Mouse (Mus musculus): ENCODE data around the gene Ano6.

Gene Ano6

GRCm38 (mm10) chr15:95895699-95896098 is 105.1 kb downstream of the Ano6 start:
- DNase-seq = no peak

- no peak for DNase-seq
Observed at GRCm38 (mm10) chr15:95897653-95898052, 107.0 kb downstream of the Ano6 start.

- DNase-seq = no peak
Observed at GRCm38 (mm10) chr15:95898438-95898837, 107.8 kb downstream of the Ano6 start.

GRCm38 (mm10) chr15:95902396-95902795 is 111.8 kb downstream of the Ano6 start:
- no peak for DNase-seq

- no peak for DNase-seq
Observed at GRCm38 (mm10) chr15:95904247-95904646, 113.6 kb downstream of the Ano6 start.

GRCm38 (mm10) chr15:95906017-95906749 is 115.5 kb downstream of the Ano6 start:
- no peak for DNase-seq

- DNase-seq = no peak
Observed at GRCm38 (mm10) chr15:95906891-95907290, 116.2 kb downstream of the Ano6 start.

GRCm38 (mm10) chr15:95907337-95907736 is 116.7 kb downstream of the Ano6 start:
- DNase-seq = no peak

GRCm38 (mm10) chr15:95907909-95908308 is 117.3 kb downstream of the Ano6 start:
- DNase-seq = no peak

GRCm38 (mm10) chr15:95910099-95910780 is 119.6 kb downstream of the Ano6 start:
- no peak for DNase-seq

- DNase-seq = no peak
Observed at GRCm38 (mm10) chr15:95914963-95915362, 124.3 kb downstream of the Ano6 start.

GRCm38 (mm10) chr15:95915477-95915876 is 124.8 kb downstream of the Ano6 start:
- no peak for DNase-seq

GRCm38 (mm10) chr15:95917330-95917729 is 126.7 kb downstream of the Ano6 start:
- DNase-seq = no peak

- DNase-seq = no peak
Observed at GRCm38 (mm10) chr15:95920047-95920446, 129.4 kb downstream of the Ano6 start.

GRCm38 (mm10) chr15:95921072-95921471 is 130.4 kb downstream of the Ano6 start:
- no peak for DNase-seq

GRCm38 (mm10) chr15:95921639-95922038 is 131.0 kb downstream of the Ano6 start:
- DNase-seq = no peak

- DNase-seq = no peak
Observed at GRCm38 (mm10) chr15:95922558-95922957, 131.9 kb downstream of the Ano6 start.

GRCm38 (mm10) chr15:95925334-95925986 is 134.8 kb downstream of the Ano6 start:
- no peak for DNase-seq

- DNase-seq = no peak
Observed at GRCm38 (mm10) chr15:95929087-95929486, 138.4 kb downstream of the Ano6 start.

GRCm38 (mm10) chr15:95931013-95931775 is 140.6 kb downstream of the Ano6 start:
- no peak for DNase-seq

GRCm38 (mm10) chr15:95932358-95932757 is 141.7 kb downstream of the Ano6 start:
- no peak for DNase-seq

GRCm38 (mm10) chr15:95935141-95935540 is 144.5 kb downstream of the Ano6 start:
- no peak for DNase-seq

GRCm38 (mm10) chr15:95943470-95943869 is 152.8 kb downstream of the Ano6 start:
- DNase-seq = no peak
